Mouse (Mus musculus): ENCODE data around the gene Tmpo.

- no peak for TF ChIP-seq CTCF (IDR thresholded peaks at IDR 0.05)
- TF ChIP-seq EP300 (IDR thresholded peaks at IDR 0.05), result no peak
Observed at GRCm38 (mm10) chr10:91185721-91186120, 4.6 kb upstream of the Tmpo start.

Data from lung, postnatal 0 days (tissue).